Mouse (Mus musculus) stomach, postnatal 0 days (tissue): ENCODE measurements around the gene Depdc5.

Experiments used
- CTCF ChIP-seq: IDR thresholded peaks from 2 replicates; pipeline ENCODE4 v1.5.1; 2016; ENCODE audit warnings: antibody characterized with exemption, low read depth, mild to moderate bottlenecking, moderate library complexity
- EP300 ChIP-seq: optimal IDR thresholded peaks from 2 replicates; pipeline ENCODE3; 2016; ENCODE audit warnings: antibody characterized with exemption

DNA sequence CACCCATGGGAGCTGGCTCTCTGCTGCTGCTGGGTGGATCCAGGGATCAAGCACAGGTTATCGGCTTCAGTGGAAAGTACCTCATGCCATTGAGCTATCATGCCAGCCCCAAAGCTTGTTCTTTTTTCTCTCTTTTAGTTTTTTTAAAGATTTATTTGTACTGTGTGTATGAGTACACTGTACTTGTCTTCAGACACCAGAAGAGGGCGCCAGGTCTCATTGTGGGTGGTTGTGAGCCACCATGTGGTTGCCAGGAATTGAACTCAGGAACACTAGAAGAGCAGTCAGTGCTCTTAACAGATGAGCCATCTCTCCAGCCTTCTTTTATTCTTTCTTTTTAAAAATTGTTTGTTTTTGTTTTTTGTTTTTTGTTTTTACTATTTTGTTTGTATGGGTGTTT lies 71.2 kb downstream of the Depdc5 start:
- TF ChIP-seq EP300 (no peak), CTCF (peak; percentile 58)
